Mouse (Mus musculus) right cerebral cortex, adult 18-20 months (tissue): ENCODE data around the gene Pagr1b.

ENCODE experiments used
- DNase-seq: peaks from one replicate; pipeline ENCODE4 v3.0.0; 2022; ENCODE audit warnings: mixed read lengths

The Pagr1b gene

DNA sequence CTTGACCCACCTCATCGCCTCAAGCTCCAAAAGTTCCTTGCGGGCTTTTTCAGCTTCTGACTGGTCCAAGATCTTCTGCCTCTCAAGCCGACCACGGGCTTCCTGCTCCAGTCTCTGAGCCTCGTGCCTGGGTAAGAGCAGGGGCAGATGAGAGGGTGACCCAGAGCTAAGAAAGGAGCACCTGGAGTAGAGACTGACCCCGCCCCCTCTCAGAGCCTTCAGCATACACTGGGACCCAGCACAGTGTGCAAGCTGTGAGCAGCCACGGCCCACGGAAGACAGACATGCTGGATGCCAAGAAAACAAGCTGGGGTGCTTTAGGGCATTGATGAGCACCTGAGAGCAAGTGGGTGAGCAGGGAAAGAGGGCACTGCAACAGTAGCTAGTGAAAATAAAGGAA, 27.5 kb downstream of the Pagr1b start:
- DNase-seq = no peak

DNA sequence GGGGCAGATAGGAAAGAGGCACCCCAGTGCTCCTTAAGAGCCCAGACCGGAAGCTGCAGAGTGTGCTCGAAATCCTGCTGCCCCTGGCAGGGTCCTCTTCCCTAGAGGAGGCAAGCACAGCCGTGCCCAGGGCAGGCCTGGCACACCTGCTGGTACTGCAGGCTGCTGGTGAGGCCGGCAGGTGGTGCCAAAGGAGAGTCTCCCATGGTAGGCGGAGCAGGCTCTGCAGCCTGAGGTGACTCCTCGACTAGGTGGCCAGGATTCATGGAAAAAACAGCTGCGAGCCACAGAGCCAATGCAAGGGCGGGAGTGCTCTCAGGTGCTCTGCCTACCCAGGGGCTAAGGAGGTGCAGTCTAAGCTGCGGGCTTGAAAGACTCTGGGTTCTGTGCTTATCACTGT, 30.0 kb downstream of the Pagr1b start:
- DNase-seq = peak; percentile 67

DNA sequence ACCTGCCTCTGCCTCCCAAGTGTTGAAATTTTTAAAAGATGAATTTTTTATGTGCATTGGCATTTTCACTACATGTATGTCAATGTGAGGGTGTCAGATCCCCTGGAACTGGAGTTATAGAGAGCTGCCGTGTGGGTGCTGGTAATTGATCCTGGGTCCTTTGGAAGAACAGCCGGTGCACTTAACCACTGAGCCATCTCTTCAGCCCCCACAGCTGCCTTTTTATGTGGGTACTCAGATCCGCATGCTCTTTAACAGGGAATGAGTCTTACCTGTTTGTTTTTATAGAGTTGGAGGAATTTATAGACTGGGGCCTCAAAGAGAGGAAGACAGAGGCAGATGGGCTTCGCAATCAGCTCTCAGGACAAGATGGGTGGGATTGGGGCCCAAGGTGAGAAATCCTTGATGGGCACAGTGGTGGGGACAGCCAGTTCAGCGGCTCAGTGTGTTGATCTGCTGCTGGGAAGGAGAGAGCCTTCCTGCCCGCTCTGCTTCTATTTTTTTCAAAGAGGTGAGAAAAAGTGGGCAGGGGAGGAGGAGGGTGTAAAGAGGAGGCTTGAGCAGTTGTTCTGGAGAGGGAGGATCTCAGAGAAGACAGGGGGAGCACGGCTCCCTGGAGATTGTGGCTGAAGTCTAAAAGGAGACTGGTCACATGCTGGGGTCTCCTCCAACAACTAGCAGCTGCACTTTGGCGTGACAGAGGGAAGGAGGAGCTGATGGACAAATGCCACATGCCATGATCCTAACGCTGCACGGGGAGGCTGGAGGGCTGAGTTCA, 31.4 kb downstream of the Pagr1b start:
- peak; percentile 75 for DNase-seq

DNA sequence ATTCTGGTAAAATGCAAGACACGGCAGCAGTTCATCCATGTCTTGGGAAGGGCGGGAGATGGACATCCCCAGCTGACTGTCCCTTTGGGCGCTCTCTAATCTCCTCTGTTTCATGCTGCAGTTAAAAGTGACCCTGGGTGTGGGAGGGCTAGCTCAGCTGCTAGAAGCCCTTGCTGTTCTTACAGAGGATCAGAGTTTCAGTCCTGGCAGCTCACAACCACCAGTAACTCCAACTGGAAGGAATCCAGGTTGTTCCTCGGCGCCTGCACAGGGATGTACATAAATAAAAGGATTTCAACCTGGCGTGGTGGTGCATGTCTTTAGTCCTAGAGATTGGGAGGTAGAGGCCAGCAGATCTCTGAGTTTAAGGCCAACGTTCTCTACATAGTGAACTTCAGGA, 33.2 kb downstream of the Pagr1b start:
- DNase-seq = no peak

DNA sequence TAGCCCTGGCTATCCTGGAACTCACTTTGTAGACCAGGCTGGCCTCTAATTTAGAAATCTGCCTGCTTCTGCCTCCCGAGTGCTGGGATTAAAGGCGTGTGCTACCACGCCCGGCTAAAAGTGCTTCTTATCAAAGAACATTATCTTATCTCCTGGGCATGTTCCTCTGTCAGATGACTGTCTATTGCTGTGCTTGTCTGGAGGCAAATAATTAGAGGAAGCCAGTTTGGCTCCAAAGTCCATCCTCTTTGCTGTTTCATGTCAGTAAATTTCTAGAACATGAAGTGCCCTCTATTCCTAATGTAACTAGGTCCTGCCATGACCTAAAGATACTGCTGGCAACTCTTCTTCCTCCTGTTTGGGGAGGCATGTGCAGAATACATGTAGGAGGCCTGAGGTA, 34.2 kb downstream of the Pagr1b start:
- no peak for DNase-seq

DNA sequence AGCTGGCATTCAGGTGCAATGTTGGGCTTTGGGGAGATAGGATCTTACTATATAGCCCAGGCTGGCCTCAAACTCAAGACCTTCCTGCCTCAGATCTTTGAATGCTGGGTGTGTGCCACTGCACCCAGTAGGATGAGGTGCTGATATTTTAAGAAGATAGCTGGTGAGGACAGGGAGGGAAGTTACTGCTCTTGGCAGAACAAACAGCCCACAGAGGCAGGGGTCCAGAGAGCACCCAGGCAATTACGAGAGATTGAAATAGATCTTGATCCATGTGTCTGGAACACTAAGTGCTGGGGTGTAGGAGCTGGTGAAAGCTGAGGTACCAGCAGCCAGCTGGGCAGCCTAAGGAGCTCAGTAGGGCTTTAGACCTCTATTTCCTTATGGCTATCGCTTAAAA, 34.7 kb downstream of the Pagr1b start:
- DNase-seq = no peak

DNA sequence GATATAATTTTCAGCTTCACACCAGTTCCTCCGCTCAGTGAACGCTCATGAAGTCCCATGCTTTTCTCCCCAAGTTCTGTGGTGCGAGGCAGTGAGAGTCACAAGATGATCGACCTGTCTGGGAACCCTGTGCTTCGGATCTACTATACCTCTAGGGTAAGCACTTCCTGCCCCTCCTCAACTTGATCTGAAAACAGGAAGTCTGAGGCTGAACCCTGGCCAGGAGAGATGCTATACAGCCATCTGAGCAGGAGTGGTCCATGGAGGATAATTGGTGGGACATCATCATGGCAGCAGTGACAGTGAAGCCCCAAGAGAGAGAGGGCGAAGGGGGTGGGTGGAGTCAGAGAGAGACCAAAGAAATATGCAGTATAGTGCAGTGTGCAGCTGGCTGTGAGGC, 37.4 kb downstream of the Pagr1b start:
- DNase-seq = no peak

DNA sequence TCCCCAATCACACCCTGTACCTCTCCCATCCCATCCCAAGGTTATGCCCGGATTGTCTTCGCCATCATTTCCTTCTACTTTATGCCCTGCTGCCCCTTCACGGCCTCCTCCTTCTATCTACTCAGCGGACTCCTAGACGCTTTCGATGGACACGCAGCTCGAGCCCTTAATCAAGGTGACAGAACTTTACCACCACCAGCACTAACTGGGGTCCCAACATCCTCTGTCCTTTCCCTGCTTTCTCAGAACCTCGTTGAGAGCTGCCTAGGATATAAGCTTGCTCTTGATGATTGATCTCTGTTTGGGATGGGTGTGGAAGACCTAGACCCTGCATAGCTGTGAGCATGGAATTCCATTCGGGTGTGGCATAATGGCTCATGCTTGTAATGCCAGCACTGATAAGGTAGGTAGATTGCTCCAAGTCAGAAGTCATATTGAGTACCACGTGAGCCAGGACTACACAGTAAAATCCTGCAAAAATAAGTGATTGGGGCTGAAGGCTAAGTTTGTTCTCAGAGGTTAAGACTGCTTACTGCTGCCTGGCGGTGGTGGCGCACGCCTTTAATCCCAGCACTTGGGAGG, 39.3 kb downstream of the Pagr1b start:
- no peak for DNase-seq

DNA sequence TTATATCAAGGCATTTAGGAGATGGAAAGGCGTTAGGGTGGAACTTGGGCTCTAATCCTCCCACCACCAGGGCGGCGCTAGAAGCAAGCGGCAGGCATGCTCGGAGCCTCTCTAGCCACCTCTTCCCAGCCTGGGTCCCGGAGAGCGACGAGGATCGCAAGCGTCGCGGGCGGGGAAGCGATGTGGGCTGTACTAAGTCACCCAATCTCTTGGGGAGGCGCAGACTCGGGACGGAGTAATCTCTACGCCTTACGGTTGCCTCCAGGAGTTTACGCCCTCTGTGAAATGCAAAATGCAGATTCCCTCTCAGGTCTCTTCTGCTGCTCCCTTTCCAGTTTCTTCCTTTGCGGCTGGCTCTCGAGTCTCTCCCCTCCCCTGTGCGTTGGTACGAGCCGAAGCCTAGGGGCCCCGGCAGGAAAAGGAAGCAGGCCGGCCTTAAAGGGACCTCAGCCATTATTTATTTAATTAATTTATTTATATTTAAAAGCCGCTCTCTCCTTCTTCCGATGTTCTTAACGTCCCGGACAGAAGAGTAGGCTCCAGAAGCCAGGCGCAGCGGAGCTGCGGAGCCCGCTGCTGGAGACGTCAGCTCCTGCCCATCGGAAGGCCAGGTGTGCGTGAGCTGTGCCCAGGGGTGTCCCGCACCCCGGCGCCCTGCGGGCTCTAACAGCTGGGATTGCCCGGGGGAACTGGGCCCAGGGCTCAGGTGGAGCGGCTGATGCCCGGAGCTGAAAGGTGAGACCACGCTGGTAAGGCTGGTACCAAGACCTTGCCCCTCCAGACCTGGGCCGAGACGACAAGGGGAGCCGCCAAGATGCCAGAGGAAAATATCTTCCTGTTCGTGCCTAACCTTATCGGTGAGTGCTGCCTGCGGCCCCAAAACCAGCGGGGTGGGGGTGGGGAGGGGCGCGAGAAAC, 40.1 kb downstream of the Pagr1b start, which contains the start of gene Cdiptos:
Gene Cdiptos (minus strand): TSS at position 149 of the 917 bp plus-strand sequence.
- DNase-seq = peak; percentile 95

DNA sequence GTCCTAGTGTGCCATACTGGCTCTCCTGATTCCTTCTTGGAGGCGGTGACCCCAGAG, 40.6 kb downstream of the Pagr1b start, which contains the start of gene Cdipt:
Gene Cdipt (plus strand): TSS at position 22 of the 57 bp plus-strand sequence.
- no peak for DNase-seq

DNA sequence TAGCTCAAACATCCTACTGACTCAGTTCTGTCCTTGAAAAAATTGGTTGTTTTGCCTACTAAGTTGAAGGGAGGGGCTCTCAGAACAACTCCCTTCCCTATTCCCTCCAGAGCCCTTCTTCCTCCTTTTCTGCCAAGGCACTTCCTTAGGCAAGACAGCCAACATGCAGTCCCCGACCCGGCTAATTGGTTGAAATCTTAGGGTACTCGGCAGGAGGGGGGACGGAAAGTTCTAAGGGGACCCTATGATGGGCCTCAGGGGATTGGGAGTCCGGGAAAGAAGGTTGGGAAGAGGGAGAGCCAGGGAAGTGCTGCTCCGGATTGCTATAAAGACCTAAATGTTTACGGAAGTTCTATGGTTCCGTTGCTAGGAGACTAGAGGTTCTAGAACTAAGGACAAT, 40.8 kb downstream of the Pagr1b start:
- no peak for DNase-seq

DNA sequence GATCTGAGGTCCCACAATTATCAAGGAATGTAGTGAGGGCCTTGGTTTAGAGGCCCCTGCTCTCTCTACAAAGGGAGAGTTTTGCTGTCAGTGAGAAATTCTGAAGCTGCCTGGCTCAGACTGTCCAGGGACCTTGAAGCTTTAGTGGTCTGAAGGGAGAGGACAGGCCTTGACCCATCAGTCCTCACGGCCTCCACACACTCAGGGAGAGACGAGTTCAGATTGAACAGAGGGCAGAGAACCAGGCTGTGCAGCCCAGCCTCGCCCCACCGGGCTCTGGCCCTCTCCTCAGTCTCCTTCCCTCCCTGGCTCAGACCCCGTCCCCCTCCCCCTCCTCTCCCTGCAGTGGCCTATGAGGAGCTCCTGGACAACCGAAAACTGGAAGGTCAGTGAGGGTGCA, 48.9 kb downstream of the Pagr1b start:
- DNase-seq = no peak

DNA sequence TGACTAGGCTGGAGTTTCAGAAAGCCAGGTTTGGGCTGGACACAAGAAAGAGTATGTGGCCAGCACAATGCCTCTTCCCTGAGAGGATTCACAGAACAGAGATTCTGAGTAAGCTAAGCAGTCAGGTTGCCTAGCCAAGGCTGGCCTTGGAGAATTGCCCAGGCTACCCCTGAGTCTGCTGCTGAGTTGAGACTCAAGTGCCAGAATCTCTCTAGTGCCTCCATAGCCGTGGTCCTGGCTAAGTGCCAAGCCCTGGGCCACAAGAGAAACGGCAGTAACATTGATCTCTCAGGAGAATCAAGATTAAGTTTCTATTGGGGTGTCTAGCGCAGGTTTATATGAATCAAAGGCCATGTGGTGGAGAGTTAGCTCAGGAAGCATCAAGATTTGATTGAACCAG, 50.7 kb downstream of the Pagr1b start:
- DNase-seq = no peak

DNA sequence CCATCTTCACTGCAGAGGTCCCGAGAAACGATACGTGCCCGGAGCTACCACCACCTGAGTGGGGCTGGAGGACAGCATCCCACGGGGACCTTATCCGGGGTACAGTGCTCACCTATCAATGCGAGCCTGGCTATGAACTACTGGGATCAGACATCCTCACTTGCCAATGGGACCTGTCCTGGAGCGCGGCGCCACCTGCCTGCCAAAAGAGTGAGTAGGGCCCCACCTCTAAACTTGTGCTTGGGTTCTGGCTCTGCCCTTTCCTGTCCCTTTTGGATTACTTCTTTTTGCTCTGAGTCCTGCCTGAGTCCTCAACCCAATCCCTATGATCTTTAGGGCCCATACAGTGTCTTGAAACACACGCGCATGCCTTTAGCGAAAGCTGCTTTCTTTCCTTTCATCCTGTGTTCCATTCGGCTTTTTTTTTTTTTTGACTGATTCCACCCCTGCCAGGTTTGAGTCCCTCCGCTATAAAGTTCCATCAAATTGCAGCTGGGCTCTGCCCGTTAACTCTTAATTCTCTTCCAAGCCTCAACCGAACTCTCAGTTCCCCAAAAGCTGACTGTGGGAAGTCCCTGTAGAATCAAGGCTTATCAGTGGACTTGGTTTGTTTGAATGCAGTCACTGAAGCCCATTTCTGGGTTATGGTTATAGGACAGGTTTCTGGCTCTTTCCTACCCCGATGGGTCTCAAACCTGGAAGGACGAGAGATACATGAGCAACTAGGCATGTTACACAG, 52.6 kb downstream of the Pagr1b start:
- no peak for DNase-seq

DNA sequence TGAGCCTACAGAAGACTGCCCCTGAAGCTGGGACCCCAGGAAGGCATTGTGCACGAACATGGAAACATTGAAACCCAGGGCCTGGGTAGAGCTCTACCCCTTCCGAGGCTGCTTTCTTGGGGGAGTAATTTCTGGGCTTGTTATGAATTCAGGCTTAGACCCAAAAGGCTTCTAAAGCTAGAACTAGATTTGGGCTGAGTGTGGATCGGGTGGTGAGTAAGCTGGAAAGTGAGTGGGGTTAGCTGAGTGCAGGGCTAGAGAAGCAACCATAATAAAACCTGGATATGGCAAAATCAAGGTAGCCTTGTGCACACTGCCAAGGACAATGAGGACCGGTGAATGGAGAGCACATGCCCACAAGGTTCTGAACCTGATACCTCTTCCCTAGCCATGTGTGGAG, 54.3 kb downstream of the Pagr1b start:
- DNase-seq = no peak

DNA sequence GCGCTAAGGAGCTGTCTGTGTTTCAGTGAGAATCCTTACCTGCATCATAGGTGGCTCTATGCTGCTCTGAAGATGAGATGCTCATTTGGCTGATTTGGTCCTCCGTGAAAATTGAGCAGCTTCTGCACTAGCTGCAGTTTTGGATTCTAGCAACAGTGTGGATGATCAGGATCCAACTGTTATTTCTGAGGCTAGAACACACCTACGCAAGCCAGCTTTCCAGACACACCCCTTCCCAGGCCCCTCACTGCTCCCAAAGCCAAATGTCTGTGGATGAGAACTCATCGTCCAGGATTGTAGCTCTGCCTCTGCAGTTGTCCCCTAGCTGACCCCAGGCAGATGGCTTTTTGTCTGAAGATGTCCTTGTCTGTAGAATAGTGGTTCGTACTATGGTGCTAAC, 55.2 kb downstream of the Pagr1b start:
- DNase-seq = no peak

DNA sequence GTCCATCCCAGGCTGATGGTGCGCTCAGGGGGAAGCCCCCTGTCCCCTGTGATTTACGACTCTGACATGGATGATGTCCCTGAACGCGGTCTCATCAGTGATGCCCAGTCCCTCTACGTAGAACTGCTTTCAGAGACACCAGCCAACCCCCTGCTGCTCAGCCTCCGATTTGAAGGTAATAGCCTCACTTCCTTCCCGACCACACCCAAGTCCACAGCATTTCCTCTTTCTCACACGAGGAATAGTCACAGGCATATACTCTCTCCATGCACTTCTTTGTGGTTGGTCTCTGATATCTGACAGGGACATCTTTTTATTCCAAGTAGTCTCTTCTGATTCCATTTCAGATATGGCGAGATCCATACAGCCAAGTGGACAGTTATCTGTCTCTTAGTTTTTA, 56.5 kb downstream of the Pagr1b start:
- no peak for DNase-seq

DNA sequence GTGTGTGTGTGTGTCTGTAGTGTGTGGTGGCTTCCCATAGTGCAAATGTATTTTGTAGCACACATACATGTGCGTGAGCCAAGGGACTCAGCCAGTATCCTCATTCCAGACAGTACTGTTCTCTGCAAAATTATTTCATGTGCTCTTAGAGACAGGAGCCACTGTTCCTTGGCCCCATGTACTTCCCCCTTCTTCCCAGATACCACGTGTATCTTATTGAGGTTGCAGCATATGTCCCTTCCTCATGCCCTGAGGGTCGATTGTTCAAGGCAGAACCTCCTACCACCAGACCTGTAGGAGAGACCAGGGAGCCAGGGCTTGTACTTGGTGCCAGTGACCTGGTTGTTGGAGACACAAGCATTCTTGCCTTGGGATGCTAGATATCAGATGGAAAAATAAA, 61.2 kb downstream of the Pagr1b start:
- no peak for DNase-seq

DNA sequence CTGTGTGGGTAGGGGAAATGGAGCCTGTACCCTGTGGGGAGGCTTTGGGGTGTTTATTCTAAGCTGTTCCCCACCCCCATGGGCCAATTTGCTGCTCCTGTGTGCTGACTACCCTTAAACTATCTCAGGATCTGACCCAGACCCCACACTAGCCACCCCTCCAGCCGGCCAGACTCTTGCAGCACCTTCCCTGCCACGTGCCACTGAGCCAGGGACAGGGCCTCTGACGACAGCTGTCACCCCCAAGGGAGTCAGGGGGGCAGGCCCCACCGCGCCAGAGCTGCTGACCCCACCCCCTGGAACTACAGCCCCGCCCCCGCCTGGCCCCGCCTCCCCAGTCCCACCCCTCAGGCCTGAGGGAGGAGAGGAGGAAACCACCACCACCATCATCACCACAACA, 63.6 kb downstream of the Pagr1b start:
- DNase-seq = no peak

DNA sequence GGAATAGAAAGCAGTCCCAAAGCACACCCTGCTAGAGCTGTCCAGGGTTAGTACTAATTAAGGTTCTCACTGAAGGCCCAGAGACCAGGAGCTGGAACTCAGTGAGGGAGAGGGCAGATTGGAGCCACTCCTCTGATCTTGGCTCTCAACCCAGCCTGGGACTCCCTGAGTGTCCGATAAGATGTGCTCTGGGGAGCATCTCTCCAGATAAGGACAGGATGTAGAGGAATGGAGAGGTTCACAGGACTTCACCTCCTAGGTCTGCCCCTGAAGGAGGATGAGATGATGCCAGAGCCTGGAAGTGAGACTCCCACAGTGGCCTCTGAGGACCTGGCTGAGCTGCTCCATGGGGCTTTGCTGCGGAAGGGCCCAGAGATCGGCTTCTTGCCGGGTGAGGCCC, 64.5 kb downstream of the Pagr1b start:
- no peak for DNase-seq
